Mouse (Mus musculus): Measurements from ENCODE around the gene Abcc2.

Abcc2 gene

GRCm38 (mm10) chr19:43887725-43888124 is 105.7 kb downstream of the Abcc2 start:
- ATAC-seq (ENCODE audit: insufficient number of reproducible peaks, low FRiP score, low TSS enrichment): no peak

All from cerebellum, adult (tissue).